Mouse (Mus musculus): Measurements from ENCODE around the gene Pkhd1.

DNA sequence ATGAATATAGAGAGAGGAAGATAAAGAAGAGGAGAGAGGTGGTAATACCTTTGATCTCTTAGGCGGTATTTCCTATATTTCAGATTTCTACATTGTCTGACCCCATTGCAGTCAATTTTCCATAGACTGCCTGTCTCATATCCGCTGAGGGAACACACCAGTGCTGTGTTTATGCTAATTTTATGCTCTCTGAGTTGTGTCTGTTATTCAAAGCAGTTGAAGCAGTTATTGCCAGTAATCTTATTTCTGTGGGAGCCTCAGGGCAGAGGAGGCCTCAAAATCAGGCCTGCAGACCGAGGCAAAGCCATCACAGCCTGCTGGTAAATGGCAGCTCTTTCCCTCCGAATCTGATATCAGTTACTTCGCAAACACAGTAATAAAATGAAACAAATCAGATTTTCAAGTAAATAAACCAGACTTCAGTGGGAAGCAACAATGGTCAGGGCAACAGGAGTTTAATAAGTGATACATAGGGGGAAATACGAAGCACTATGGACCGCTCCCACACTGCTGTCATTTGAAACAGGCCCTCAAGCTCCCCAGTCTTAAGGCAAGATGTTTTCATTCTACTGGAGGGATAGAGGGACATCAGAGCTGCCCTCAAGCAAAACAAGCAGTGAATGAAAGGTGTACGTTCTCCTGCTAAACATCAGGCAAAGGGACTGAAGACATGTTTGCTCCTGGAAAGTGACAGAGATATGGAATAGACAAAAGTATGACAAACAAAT lies 599.5 kb downstream of the Pkhd1 start:
- TF ChIP-seq POLR2A (IDR thresholded peaks at IDR 0.05; ENCODE audit: insufficient read depth, low read depth, low read length) (no peak), CTCF (IDR thresholded peaks at IDR 0.05; ENCODE audit: insufficient read depth, low read depth, low read length) (no peak)

Data from olfactory bulb, adult 2 months (tissue).